Mouse (Mus musculus) adrenal gland, postnatal 10 days (tissue): ENCODE measurements at regions not wholly inside any gene's neighbourhood (a gene's known extent, or its start where the extent isn't known, plus 50 kb on each side); places are given as distances from the start of the nearest gene placed in this dataset.

Experiments
- DNase-seq: peaks from one replicate; pipeline ENCODE4 v3.0.0; 2021; ENCODE audit warnings: mixed read lengths

DNA sequence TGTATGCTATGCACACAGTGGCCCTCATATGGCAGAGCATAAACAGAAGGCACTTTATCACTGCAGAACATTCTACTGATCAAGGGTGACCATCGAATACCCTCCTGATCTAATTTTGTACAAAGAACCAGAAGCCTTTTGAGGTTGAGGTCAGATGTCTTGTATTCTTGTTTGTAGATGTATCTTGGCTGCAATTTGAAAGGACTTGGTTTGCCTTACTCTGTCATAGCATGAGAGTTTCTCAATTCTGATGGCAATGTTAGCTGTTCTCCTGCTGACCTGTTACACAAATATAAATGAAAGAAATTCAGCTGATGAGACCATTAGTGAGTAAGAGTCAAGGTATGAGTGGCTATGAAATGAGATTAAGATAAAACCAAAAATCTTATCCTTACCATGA, 199.1 kb upstream of the Aldoart1 start:
- no peak for DNase-seq

GRCm38 (mm10) chr4:73047804-73048203, 195.4 kb upstream of the Aldoart1 start:
- no peak for DNase-seq

DNA sequence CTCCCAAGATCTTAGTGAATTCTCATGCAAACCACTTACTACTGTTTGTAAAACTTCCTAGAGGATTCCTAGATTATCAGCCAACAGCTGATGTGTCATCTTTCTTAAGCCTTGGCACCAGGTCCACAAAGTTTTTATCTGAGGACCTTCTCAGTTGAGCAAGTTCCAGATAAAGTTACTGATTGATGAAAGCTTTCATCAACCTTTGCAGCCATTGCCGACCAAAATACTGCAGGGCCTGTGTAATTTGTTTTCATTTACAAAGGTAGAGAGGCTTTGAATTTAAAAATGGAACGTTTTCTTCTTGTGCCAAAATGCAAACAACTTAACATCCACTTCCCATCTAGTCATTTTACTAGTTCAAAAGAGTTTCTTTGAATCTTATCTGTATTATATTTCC, 191.9 kb upstream of the Aldoart1 start:
- DNase-seq = peak; percentile 5

DNA sequence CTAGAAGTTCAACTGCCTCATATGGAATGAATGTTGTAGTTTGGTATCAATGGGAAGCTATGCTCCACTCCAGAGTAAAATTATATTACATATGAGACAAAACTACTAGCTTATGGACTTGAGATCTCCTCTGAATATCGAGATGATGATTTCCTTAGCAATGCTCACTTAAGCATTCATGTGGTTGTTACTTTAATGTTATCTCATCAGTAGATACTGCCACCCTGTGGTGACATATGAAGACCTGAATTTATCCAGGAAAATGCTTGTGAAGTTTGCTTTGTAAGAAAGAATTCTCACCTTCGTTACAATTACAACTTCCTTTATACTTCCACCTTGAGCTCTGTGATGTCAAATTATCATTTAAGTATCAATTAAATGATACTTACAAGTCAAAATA, 190.2 kb upstream of the Aldoart1 start:
- no peak for DNase-seq

GRCm38 (mm10) chr4:73041486-73041885, 189.1 kb upstream of the Aldoart1 start:
- DNase-seq = no peak

- no peak for DNase-seq
Observed at GRCm38 (mm10) chr4:72997686-72998085, 145.3 kb upstream of the Aldoart1 start.

GRCm38 (mm10) chr4:72996102-72996501, 143.7 kb upstream of the Aldoart1 start:
- no peak for DNase-seq

DNA sequence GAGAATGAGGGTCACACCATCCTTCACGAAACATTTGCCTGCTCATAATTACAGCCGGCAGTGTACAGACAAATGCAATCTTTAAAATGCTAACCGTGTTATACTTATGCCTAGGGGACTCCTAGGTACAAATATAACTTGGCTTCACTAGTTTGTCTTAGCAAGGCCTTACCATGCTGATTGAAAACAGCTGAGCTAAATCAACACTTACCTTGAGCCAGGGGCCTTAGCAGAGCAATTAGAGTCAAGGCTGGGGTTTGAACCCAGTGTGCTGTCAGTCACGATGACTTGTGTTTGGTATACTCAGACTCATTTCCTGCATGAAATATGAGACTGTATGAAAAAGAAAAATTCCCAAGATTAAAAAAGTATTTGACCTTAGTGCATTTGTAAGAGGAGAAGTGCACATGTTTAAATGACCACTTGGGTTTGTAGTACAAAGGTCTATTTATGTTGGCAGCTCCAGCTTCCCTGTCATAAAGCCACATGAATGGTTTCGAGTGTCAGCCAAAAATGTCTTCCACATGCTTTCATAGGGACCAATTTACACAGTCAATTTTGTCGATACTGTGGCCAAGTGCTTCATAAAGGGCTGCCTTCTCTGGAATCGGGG, 94.0 kb upstream of the Aldoart1 start:
- no peak for DNase-seq

- DNase-seq = no peak
Observed at GRCm38 (mm10) chr4:72923396-72923795, 71.0 kb upstream of the Aldoart1 start.

DNA sequence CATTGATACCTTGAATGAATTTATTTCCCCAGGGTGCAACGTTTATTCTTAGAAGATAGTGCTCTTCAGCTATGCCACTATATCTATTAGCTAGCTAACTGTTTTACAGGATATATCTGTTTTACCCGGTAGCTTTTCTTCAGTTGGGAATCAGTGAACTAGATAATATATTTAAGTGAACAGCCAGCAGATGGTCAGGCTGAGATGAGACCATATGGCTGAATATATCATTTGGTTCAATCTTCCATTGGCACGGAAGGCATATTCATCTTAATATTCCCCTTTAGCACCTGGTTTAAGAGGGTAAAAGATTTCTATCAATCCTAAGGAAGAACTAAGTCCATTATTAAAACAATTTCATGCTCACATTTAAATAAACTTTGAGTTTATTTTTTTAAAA, 62.6 kb upstream of the Aldoart1 start:
- no peak for DNase-seq
